Mouse (Mus musculus) CH12.LX (cell line): ENCODE data around the gene Phldb1. TPM values are rescaled to one million over a fixed set of nuclear protein-coding genes. Genes with fewer than 3 reads are reported as not detected.
A peak's percentile ranks its signal among the peaks of the same experiment; 100 is the strongest.

ENCODE experiments used
- DNase-seq: peaks from one replicate; pipeline ENCODE4 v3.0.0-alpha.2; 2013; ENCODE audit errors: extremely low read depth
- H3K27ac ChIP-seq: 2 replicates; pipeline ENCODE4 v1.5.1; 2012; ENCODE audit warnings: low read depth, mild to moderate bottlenecking, control low read depth, moderate library complexity; ENCODE audit not compliant: insufficient read depth
- H3K27me3 ChIP-seq: replicated peaks from 2 replicates; pipeline ENCODE3; 2012; ENCODE audit warnings: inconsistent platforms
- H3K36me3 ChIP-seq, 2 experiments: replicated peaks in 1 of 2; 2 replicates each; pipeline versions ENCODE3 to v1.6.1; 2012; ENCODE audit warnings: inconsistent platforms in 1 of 2, low read length in 1 of 2, mild to moderate bottlenecking in 1 of 2, mixed read lengths in 1 of 2, moderate library complexity in 1 of 2; ENCODE audit not compliant: control insufficient read depth in 1 of 2, insufficient read depth in 1 of 2
- H3K4me1 ChIP-seq, 2 experiments: 2 replicates each; pipeline ENCODE4 v1.6.1; 2012; ENCODE audit warnings: inconsistent platforms in 1 of 2, moderate library complexity in 1 of 2; ENCODE audit not compliant: insufficient read depth in 2 of 2, control insufficient read depth in 1 of 2
- H3K4me2 ChIP-seq: 2 replicates; pipeline ENCODE4 v1.6.1; 2012; ENCODE audit warnings: low read depth, mild to moderate bottlenecking, control low read depth; ENCODE audit not compliant: poor library complexity, insufficient read depth, severe bottlenecking
- H3K4me3 ChIP-seq, 3 experiments: fragments of 150-350 bp in 1 of 3; sonication (generic) in 1 of 3; replicated peaks in 1 of 3; 2 replicates each; pipeline versions ENCODE3 to v1.5.1; 2011 to 2012; ENCODE audit warnings: low read depth in 2 of 3, low read length in 2 of 3, mild to moderate bottlenecking in 2 of 3, moderate library complexity in 2 of 3, control low read depth in 1 of 3, improper control_type of control experiment in 1 of 3, inconsistent platforms in 1 of 3, mixed read lengths in 1 of 3; ENCODE audit not compliant: poor library complexity in 1 of 3
- H3K79me2 ChIP-seq: replicated peaks from 2 replicates; pipeline ENCODE4 v1.6.1; 2012; ENCODE audit warnings: mild to moderate bottlenecking, moderate library complexity; ENCODE audit not compliant: control insufficient read depth, poor library complexity, insufficient read depth, severe bottlenecking; ENCODE audit errors: extremely low read depth
- H3K9ac ChIP-seq: 2 replicates; pipeline ENCODE4 v1.6.1; 2012; ENCODE audit warnings: low read depth, mild to moderate bottlenecking, control low read depth, moderate library complexity; ENCODE audit not compliant: insufficient read depth
- H3K9me3 ChIP-seq: replicated peaks from 2 replicates; pipeline ENCODE3; 2012; ENCODE audit warnings: low read length, inconsistent platforms, mixed read lengths
- BHLHE40 ChIP-seq: IDR thresholded peaks from 2 replicates; pipeline ENCODE4 v1.6.1; 2011; ENCODE audit warnings: mild to moderate bottlenecking, low read depth, low read length, improper control_type of control experiment
- ELF1 ChIP-seq: IDR thresholded peaks from 2 replicates; pipeline ENCODE4 v1.6.1; 2014; ENCODE audit warnings: low read depth, mild to moderate bottlenecking, inconsistent platforms, low read length, improper control_type of control experiment
- ETS1 ChIP-seq: conservative IDR thresholded peaks from 2 replicates; pipeline ENCODE4 v1.6.1; 2012; ENCODE audit warnings: low read depth, mild to moderate bottlenecking, inconsistent platforms, low read length, improper control_type of control experiment, moderate library complexity
- JUN ChIP-seq: IDR thresholded peaks from 2 replicates; pipeline ENCODE4 v1.6.1; 2011; ENCODE audit warnings: low read depth, mild to moderate bottlenecking, low read length, improper control_type of control experiment, moderate library complexity; ENCODE audit not compliant: insufficient read depth
- JUND ChIP-seq: conservative IDR thresholded peaks from 2 replicates; pipeline ENCODE4 v1.6.1; 2011; ENCODE audit warnings: low read depth, low read length, improper control_type of control experiment
- MAX ChIP-seq: IDR thresholded peaks from 2 replicates; pipeline ENCODE4 v1.6.1; 2011; ENCODE audit warnings: low read length, improper control_type of control experiment
- MAZ ChIP-seq: IDR thresholded peaks from 2 replicates; pipeline ENCODE4 v1.6.1; 2012; ENCODE audit warnings: low read depth, mild to moderate bottlenecking, inconsistent platforms, low read length, improper control_type of control experiment, moderate library complexity
- MYC ChIP-seq: IDR thresholded peaks from 2 replicates; pipeline ENCODE4 v1.6.1; 2011; ENCODE audit warnings: low read depth, mild to moderate bottlenecking, improper control_type of control experiment, low read length
- NRF1 ChIP-seq: IDR thresholded peaks from 2 replicates; pipeline ENCODE4 v1.6.1; 2014; ENCODE audit warnings: low read depth, mild to moderate bottlenecking, inconsistent platforms, low read length, improper control_type of control experiment, moderate library complexity
- POLR2AphosphoS2 ChIP-seq: IDR thresholded peaks from 2 replicates; pipeline ENCODE4 v1.6.1; 2011; ENCODE audit warnings: low read depth, low read length, improper control_type of control experiment
- RAD21 ChIP-seq: IDR thresholded peaks from 2 replicates; pipeline ENCODE4 v1.6.1; 2011; ENCODE audit warnings: low read depth, mild to moderate bottlenecking, low read length, improper control_type of control experiment, moderate library complexity
- RCOR1 ChIP-seq: conservative IDR thresholded peaks from 2 replicates; pipeline ENCODE4 v1.6.1; 2012; ENCODE audit warnings: low read depth, mild to moderate bottlenecking, inconsistent platforms, low read length, improper control_type of control experiment
- SMC3 ChIP-seq: IDR thresholded peaks from 2 replicates; pipeline ENCODE4 v1.6.1; 2011; ENCODE audit warnings: low read depth, low read length, improper control_type of control experiment
- TCF12 ChIP-seq: IDR thresholded peaks from 2 replicates; pipeline ENCODE4 v1.6.1; 2014; ENCODE audit warnings: low read depth, mild to moderate bottlenecking, inconsistent platforms, low read length, improper control_type of control experiment
- UBTF ChIP-seq: IDR thresholded peaks from 2 replicates; pipeline ENCODE4 v1.6.1; 2012; ENCODE audit warnings: low read depth, mild to moderate bottlenecking, inconsistent platforms, low read length, improper control_type of control experiment, moderate library complexity
- USF2 ChIP-seq: conservative IDR thresholded peaks from 2 replicates; pipeline ENCODE4 v1.6.1; 2011; ENCODE audit warnings: low read depth, low read length, improper control_type of control experiment
- ZC3H11A ChIP-seq: IDR thresholded peaks from 2 replicates; pipeline ENCODE4 v1.6.1; 2012; ENCODE audit warnings: low read depth, mild to moderate bottlenecking, inconsistent platforms, low read length, improper control_type of control experiment
- ZKSCAN1 ChIP-seq: IDR thresholded peaks from 2 replicates; pipeline ENCODE4 v1.6.1; 2012; ENCODE audit warnings: low read depth, inconsistent platforms, low read length, improper control_type of control experiment, borderline replicate concordance
- ZMIZ1 ChIP-seq: IDR thresholded peaks from 2 replicates; pipeline ENCODE4 v1.6.1; 2012; ENCODE audit warnings: low read depth, mild to moderate bottlenecking, inconsistent platforms, low read length, improper control_type of control experiment
- ZNF384 ChIP-seq: IDR thresholded peaks from 2 replicates; pipeline ENCODE4 v1.6.1; 2012; ENCODE audit warnings: low read depth, low read length, improper control_type of control experiment, inconsistent platforms
- dilution Hi-C: fragments of 300-500 bp; cut with MboI; formaldehyde crosslinking; loops from 2 replicates; pipeline ENCODE4 v1.14.3; 2020; ENCODE audit warnings: low sequenced_read_pairs; ENCODE audit not compliant: extremely low pct_unique_long_range_greater_than_20kb, extremely low pct_ligation_motif_present
- in situ Hi-C: fragments of 300-500 bp; cut with MboI; formaldehyde crosslinking; loops from 3 replicates; pipeline ENCODE4 v1.14.3; 2019; ENCODE audit warnings: low sequenced_read_pairs, low pct_ligation_motif_present, low pct_unique_long_range_greater_than_20kb, mixed read lengths
- polyA plus RNA-seq: library from polyadenylated mRNA; unstranded; fragments of >175 nt; gene quantifications from 2 replicates; pipeline ENCODE4 v1.2.1, GENCODE M21; 2012; ENCODE audit warnings: low read depth; ENCODE audit not compliant: insufficient read length
- total RNA-seq, 2 experiments: library from RNA; depleted of rRNA; stranded (reverse); fragments of 300-350 nt in 1 of 2; fragments of >200 nt in 1 of 2; gene quantifications; 2 replicates each; pipeline ENCODE4 v1.2.3; 2012 to 2014

The Phldb1 gene
- total and polyA plus RNA-seq, 3 experiments, result 7.9 to 15.1 (median 14.6) TPM

GRCm38 (mm10) chr9:44655098-44656066, 79.6 kb downstream of the Phldb1 start (continued):
- peak; percentile 53; the same call in 1 of the 2 replicates for TF ChIP-seq ETS1

- H3K4me1 ChIP-seq, result peaks cover 4 to 21% of the 10 kb centered on the region in 2 experiments
- in situ Hi-C loops (no loop called here), dilution Hi-C loops (no loop called here)
- no peak overlapping the region for H3K27ac ChIP-seq
- no peaks in the 10 kb centered on the region for H3K9me3 ChIP-seq
- no peak for DNase-seq
- TF ChIP-seq ZKSCAN1, result no peak
- TF ChIP-seq RCOR1, result no peak
- no peak for TF ChIP-seq ZMIZ1
- TF ChIP-seq NRF1, result no peak
- no peak for TF ChIP-seq MAX
- no peak for TF ChIP-seq ZNF384
- no peak for TF ChIP-seq SMC3
- TF ChIP-seq USF2, result no peak
- no peak for TF ChIP-seq MYC
- no peak for TF ChIP-seq UBTF
- no peak for TF ChIP-seq ELF1
- TF ChIP-seq TCF12, result no peak
- TF ChIP-seq POLR2AphosphoS2, result no peak
- no peak for TF ChIP-seq JUN
- TF ChIP-seq ZC3H11A, result no peak
- no peak for TF ChIP-seq RAD21
- no peak for TF ChIP-seq JUND
- TF ChIP-seq MAZ, result no peak
- TF ChIP-seq BHLHE40, result no peak
- no peak overlapping the region for H3K4me3 ChIP-seq
- H3K36me3 ChIP-seq, result no peaks in the 10 kb centered on the region
- H3K79me2 ChIP-seq, result no peaks in the 10 kb centered on the region
- no peak overlapping the region for H3K9ac ChIP-seq
- no peak overlapping the region for H3K4me2 ChIP-seq
- H3K27me3 ChIP-seq, result peaks cover 30% of the 10 kb centered on the region
Observed at GRCm38 (mm10) chr9:44653896-44654295, 81.1 kb downstream of the Phldb1 start.
